Mouse (Mus musculus) heart, embryonic 10.5 days (tissue): ENCODE data around the gene Dars. TPM values are rescaled to one million over a fixed set of nuclear protein-coding genes. Genes with fewer than 3 reads are reported as not detected.
"Not testable (repeated sequence)": the region's sequence is repeated elsewhere in the genome, so short reads cannot be mapped to it uniquely, and the experiment has no call there.

ENCODE experiments used
- DNase-seq: peaks from one replicate; pipeline ENCODE4 v3.0.0-alpha.2; 2017; ENCODE audit warnings: low spot score
- H3K27ac ChIP-seq: fragments of 300-500 bp; sonication (generic); 2 replicates; pipeline ENCODE4 v1.5.1; 2016; ENCODE audit warnings: mild to moderate bottlenecking
- H3K27me3 ChIP-seq: fragments of 300-500 bp; sonication (generic); 2 replicates; pipeline ENCODE4 v1.6.1; 2016; ENCODE audit warnings: mild to moderate bottlenecking; ENCODE audit not compliant: poor library complexity, insufficient read depth, severe bottlenecking
- H3K36me3 ChIP-seq: fragments of 300-500 bp; sonication (generic); 2 replicates; pipeline ENCODE4 v1.6.1; 2016; ENCODE audit warnings: mild to moderate bottlenecking, moderate library complexity
- H3K4me1 ChIP-seq: fragments of 300-500 bp; sonication (generic); 2 replicates; pipeline ENCODE4 v1.6.1; 2016; ENCODE audit warnings: mild to moderate bottlenecking
- H3K4me3 ChIP-seq: fragments of 300-500 bp; sonication (generic); 2 replicates; pipeline ENCODE4 v1.5.1; 2016; ENCODE audit warnings: mild to moderate bottlenecking, moderate library complexity
- H3K9me3 ChIP-seq: fragments of 300-500 bp; sonication (generic); 2 replicates; pipeline ENCODE4 v1.6.1; 2016; ENCODE audit warnings: mild to moderate bottlenecking, moderate library complexity
- WGBS: fragments of 180-500 bp; shearing (Covaris S2); methylation state at CpG from one replicate; pipeline ENCODE4 v1.1.7; 2016; 5-methylcytosine and 5-hydroxymethylcytosine counted together
- polyA plus RNA-seq: library from polyadenylated mRNA; unstranded; fragments of >200 nt; fragmentation: Nextera tagmentation; extraction: Ambion mirVana; gene quantifications from 2 replicates; pipeline ENCODE4 v1.2.1, GENCODE M21; 2016

Dars gene
- polyA plus RNA-seq, 1 experiment from 2014 or later: 155 TPM

- not testable (repeated sequence) for H3K27ac ChIP-seq, H3K36me3 ChIP-seq
- WGBS: 87% methylated on average over 6 of the region's 6 CpGs
Observed at GRCm38 (mm10) chr1:128319266-128319665, 97.9 kb downstream of the Dars start.

GRCm38 (mm10) chr1:128314665-128315064, 102.5 kb downstream of the Dars start:
- Histone ChIP-seq H3K36me3 (no peaks in the 10 kb centered on the region), H3K27me3 (no peaks in the 10 kb centered on the region), H3K4me1 (no peaks in the 10 kb centered on the region), H3K27ac (no peak overlapping the region), H3K4me3 (no peak overlapping the region), H3K9me3 (no peaks in the 10 kb centered on the region)
- WGBS: 59% methylated on average over 4 of the region's 4 CpGs
- DNase-seq: no peak

More at GRCm38 (mm10) chr1:128319266-128319665, 97.9 kb downstream of the Dars start:
- DNase-seq, H3K9me3 ChIP-seq, H3K4me3 ChIP-seq, H3K4me1 ChIP-seq, H3K27me3 ChIP-seq: not testable (repeated sequence)

Other genes starting within 250 kb of the Dars start
- gene Ubxn4, start 173.4 kb downstream of the Dars start, polyA plus RNA-seq: 57.1 and 63.3 TPM in 2 replicates
- gene Lct, start 89.0 kb downstream of the Dars start, polyA plus RNA-seq: 0.09 and 0.11 TPM in 2 replicates
- gene Mcm6, start 57.7 kb downstream of the Dars start, polyA plus RNA-seq: 233 and 248 TPM in 2 replicates
- gene Cxcr4, start 174.9 kb upstream of the Dars start, polyA plus RNA-seq: 1.2 and 1.7 TPM in 2 replicates